Mouse (Mus musculus) T-helper 17 cell (primary cell): ENCODE measurements around the gene Vat1l.

Experiments
- in situ Hi-C, 2 experiments: fragments of 300-600 bp; cut with MboI, MseI; formaldehyde crosslinking; loops; 1 replicate in 1 of 2; 2 replicates in 1 of 2; pipeline ENCODE4 v1.15.1; 2025; ENCODE audit warnings: high pct_unique_total_duplicates in 2 of 2

Vat1l gene

DNA sequence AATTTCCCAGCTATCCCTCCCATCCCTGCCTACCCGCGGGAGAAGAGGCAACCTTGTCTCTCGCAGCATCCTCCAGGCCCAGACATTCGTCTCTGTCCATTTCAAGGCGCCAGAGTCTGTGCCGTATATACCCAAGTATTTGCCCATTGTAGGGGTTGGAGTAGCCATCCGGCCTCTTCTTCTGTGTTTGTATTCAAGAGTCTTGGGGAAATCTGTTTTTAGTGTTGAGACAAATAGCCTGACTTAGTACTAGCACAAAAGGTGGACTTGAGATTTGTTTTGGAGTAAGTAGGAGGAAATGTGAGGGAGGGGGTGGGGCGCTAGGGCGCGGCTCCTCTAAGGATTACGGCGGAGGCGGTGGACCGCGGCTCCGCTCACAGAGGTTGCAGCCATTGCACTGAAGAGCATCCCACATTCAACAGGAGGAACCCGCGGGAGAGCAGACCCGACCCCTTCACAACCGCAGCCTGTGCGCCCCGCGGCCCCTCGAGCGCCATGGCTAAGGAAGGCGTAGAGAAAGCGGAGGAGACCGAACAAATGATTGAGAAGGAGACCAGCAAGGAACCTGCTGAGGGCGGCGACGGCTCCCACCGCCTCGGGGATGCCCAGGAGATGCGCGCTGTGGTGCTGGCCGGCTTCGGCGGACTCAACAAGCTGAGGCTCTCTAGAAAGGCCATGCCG, at the start of gene Vat1l:
Gene Vat1l, plus strand, starts transcription at position 392 of the 681 bp plus-strand sequence.
- in situ Hi-C loops: no loop called here

DNA sequence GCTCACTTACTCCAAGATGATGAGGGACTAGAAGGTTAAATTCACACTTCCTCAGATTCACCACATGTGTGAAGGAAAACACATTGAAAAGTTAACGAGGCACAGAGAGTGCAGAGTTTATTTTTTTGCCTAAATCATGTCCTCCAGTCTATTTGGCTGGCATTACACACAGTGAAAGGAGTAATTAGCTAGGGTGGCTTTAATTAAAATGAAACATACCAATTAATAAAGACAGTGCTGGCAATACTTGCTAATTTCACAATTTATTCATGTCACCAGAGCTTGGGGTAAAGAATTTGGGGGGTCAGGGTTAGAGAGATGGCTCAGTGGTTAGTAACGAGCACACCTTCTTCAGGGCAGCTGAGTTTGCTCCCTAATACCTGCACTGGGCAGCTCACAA, 46.8 kb upstream of the Vat1l start:
- in situ Hi-C loops: no loop called here

DNA sequence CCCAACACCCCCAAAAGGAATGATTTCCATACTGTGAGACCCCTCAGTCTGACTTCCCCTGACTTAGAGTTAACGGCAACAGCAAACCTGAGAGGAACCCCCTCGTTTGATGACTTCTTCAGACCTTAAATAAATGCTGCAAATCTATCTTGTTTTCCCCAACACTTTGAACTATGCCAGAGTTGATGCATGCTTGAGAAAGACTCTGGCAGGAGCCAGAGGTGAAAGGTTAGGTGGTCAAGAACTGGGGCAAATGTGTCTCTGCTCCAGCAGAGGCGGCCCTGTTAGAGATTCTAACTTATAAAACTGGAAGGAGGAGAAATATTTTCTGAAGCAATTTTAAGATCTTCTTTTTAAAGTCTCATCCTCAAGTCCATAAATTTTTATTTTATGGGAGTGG, 45.7 kb upstream of the Vat1l start:
- in situ Hi-C loops: no loop called here

DNA sequence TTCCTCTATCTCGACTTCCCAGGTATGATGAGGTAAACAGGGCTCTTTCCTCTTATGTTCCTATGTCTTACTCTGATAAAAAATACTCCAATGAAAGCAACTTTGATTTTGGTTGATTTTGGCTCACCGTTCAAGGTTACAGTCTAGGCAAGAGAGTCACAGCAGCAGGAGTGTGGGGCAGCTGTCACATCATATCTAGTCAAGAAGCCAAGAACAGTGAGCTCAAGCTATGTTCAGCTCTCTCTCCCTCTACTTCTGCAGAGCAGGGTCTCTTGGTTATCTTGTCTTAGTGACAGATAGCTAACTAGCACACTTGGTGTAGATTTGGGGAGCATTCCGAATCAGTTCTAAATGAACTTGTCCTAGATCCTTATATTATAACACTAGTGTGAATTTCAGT, 41.5 kb upstream of the Vat1l start:
- in situ Hi-C loops: no loop called here

DNA sequence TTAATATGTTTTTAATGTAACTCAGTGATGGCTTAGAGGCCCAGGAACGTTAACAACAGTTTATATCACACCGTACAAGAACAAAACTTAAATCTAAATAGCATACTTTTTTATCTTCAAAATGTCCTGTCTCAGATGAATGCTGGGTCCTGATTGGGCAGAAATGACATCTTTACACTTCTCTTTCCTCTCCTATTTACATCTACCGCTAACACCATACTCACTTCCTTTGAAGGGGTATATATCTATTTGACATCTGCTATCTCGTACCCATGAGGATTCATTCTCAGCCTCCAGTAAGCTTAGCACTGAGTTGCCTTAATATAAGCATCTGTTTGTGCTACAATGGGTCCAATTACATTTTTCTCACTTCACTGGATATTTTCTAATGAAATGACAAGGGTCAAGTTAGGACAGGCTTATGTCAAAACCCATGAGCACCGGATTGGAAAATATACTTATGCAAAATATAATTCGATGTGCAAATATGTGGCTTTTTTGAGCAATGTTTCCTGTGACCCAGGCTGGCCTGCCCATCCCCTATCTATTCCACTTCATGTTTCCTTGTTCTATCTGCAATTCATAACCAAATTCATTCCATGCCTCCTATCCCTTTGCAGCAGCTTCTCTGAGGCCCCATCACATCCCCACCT, 40.8 kb upstream of the Vat1l start:
- in situ Hi-C loops: no loop called here

DNA sequence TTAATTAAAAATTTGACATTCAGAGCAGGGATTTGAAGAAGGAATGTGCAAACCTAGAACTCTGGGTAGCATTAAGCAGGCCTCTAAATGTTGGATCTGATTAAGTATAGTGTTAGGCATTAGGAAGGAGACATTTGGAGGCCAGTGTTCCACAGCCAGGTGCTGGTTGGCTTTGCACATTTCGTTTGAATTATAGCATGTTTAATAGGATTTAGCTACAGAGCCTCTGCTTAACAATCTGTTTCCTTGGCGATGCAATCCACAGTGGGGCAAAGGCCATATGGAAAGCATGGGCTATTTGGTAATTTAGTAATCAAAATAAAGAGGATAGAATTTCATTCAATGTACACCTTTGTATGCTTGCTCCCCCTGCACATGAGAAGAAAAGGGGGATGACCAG, 39.7 kb upstream of the Vat1l start:
- in situ Hi-C loops: no loop called here

- in situ Hi-C loops: no loop called here
Measured at GRCm38 (mm10) chr8:114176721-114177120, 28.7 kb upstream of the Vat1l start.

- in situ Hi-C loops: no loop called here
Measured at GRCm38 (mm10) chr8:114193334-114193733, 12.1 kb upstream of the Vat1l start.

GRCm38 (mm10) chr8:114198990-114199389, 6.4 kb upstream of the Vat1l start:
- in situ Hi-C loops: no loop called here

- in situ Hi-C loops: no loop called here
Measured at GRCm38 (mm10) chr8:114206421-114206983, 1.1 kb downstream of the Vat1l start.

DNA sequence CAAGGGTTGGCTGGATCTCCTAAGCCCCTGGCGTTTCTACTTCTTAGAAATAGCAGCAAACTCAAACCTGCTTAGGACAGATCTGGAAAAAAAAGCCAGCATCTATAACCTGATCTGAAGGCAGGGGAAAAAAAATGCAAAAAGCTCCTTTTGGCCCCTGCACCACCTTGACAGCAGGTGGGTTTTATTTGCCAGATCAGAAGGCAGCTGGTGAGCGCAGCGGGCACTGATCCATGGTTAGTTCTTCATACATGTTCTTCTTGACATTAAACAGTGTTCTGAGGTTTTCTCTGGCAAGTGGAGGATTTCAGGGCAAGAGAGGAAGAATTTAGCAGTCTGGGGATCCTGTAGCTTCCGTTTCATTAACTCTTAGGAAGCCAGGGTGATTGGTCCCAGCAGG, 1.6 kb downstream of the Vat1l start:
- in situ Hi-C loops: no loop called here

DNA sequence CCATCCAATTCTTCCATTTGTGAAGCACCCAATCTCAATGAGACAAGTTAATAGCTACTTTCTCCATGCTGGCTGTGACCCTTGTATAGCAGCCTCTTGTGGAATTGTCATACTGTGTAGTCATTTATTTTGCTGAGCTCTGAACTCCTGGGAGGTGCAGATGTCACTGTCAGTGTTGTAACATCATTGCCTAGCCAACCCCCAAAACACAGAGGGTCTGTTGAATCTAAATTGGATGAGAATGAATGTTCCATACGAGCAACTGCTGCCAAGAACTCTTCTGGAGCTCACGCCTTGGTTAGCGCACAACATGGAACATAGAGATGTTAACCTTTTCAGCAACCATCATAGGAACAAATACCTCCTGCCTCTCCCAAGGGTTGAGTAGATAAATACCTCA, 15.4 kb downstream of the Vat1l start:
- in situ Hi-C loops: no loop called here

DNA sequence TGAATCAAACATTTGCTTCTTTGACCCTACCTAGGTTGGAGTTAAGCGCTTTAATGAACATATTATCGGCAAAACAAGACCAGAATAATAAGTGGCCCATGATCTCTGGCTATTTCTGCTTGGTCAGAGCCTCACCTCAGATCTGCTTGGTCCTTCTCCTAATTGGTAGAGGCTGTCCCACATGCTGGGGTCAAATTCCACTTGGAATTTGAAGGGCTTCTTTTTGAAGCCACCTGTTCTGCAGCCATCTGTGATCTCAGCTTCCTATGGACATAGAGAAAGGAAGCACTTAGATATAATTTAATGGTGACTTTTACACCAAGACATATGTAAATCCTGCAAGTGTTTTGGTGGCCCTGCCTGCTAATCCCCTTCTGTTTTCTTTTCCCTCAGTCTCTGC, 16.6 kb downstream of the Vat1l start:
- in situ Hi-C loops: no loop called here

DNA sequence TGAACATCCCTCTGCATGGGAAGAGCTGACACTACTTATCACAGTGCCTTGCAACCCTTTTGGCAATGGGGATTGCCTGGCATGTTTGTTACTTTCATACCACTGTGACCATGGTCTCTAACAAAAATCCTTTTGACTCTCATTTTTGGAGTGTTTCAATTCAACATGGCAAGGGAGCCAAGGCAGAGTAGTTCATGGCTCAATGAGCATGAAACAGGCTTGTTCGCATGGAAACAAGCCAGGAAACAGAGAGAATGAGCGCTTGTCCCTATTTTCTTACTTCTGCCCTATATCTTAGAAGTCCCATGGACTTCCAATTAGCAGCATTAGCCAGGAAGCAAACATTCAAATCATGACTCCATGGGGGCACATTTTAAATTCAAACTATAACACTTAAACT, 18.6 kb downstream of the Vat1l start:
- in situ Hi-C loops: no loop called here

GRCm38 (mm10) chr8:114251321-114252065, 46.1 kb downstream of the Vat1l start:
- in situ Hi-C loops: no loop called here

GRCm38 (mm10) chr8:114258685-114259084, 53.3 kb downstream of the Vat1l start:
- in situ Hi-C loops: no loop called here

- in situ Hi-C loops: no loop called here
Measured at GRCm38 (mm10) chr8:114259713-114260355, 54.4 kb downstream of the Vat1l start.

DNA sequence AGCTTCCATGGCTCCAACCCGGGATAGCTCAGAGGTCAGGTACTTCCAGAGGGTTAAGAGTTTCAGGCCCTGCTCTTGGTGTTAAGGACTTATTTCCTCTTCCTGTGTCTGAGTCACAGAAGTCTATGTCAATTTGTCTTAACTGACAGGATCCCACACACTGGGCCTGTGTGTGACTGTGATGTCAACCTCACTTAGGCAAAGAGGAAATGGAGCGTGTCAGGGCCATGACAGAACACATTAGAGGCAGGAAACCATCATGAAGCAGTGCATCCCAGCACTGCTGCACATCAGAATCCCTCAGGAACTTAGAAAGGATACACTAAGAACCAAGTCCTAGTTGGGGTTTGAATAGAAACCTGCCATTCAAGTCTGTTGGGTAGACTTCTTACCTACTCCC, 56.9 kb downstream of the Vat1l start:
- in situ Hi-C loops: no loop called here

- in situ Hi-C loops: no loop called here
Measured at GRCm38 (mm10) chr8:114274558-114274957, 69.1 kb downstream of the Vat1l start.

- in situ Hi-C loops: no loop called here
Measured at GRCm38 (mm10) chr8:114281101-114281500, 75.7 kb downstream of the Vat1l start.

- in situ Hi-C loops: no loop called here
Measured at GRCm38 (mm10) chr8:114294889-114295748, 89.7 kb downstream of the Vat1l start.
